Mouse (Mus musculus) spleen, embryonic (tissue): Measurements from ENCODE around the gene H2-T22.
"Not testable (repeated sequence)": the region's sequence is repeated elsewhere in the genome, so short reads cannot be mapped to it uniquely, and the experiment has no call there.

Source experiments
- CTCF ChIA-PET: fragments of 350-600 bp; sonication (Branson Sonifier 250); formaldehyde crosslinking; loops from one replicate; lab custom pipeline; 2022; lab: Charles Lee

The H2-T22 gene

GRCm38 (mm10) chr17:36042610-36043169, at the start of gene H2-T22, which contains the start of gene Gm6034:
Gene H2-T22 (minus strand): TSS chr17:36042747.
Gene Gm6034 (plus strand): TSS chr17:36042961.
- CTCF ChIA-PET: not testable (repeated sequence)

- CTCF ChIA-PET: not testable (repeated sequence)
These were observed 49.4 kb upstream of the H2-T22 start for GRCm38 (mm10) chr17:36091933-36092332.

DNA sequence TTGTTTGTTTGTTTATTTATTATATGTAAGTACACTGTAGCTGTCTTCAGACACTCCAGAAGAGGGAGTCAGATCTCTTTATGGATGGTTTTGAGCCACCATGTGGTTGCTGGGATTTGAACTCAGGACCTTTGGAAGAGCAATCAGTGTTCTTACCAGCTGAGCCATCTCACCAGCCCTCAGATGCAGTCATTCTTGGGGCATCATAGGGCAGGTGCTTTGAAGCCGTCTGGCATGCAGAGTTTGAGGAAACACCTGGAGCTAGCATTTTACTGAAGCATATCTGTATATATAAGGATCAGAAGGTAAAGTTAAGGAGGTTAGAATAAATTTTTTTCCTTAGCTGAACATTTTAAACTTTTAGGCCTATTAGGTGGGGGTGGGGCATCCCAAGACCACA, 43.4 kb upstream of the H2-T22 start:
- CTCF ChIA-PET: not testable (repeated sequence)

GRCm38 (mm10) chr17:36083870-36084451, 41.4 kb upstream of the H2-T22 start:
- CTCF ChIA-PET: no interaction called here

- CTCF ChIA-PET: no interaction called here
These were observed 40.8 kb upstream of the H2-T22 start for GRCm38 (mm10) chr17:36083266-36083869.

GRCm38 (mm10) chr17:36082519-36083232, 40.1 kb upstream of the H2-T22 start:
- CTCF ChIA-PET: not testable (repeated sequence)

- CTCF ChIA-PET: not testable (repeated sequence)
These were observed 39.4 kb upstream of the H2-T22 start for GRCm38 (mm10) chr17:36081901-36082300.

- CTCF ChIA-PET: interaction anchor here (0.9 to 1.7 kb wide), 2 partner anchors 62 to 65 kb away, joined by 3 to 4 read pairs; no protein-coding TSS in a partner anchor
These were observed 18.3 kb upstream of the H2-T22 start for GRCm38 (mm10) chr17:36060829-36061228.

- CTCF ChIA-PET: not testable (repeated sequence)
These were observed 15.8 kb upstream of the H2-T22 start, which contains the start of gene Gm11127 for GRCm38 (mm10) chr17:36058362-36058761. Gene Gm11127 (minus strand): TSS chr17:36058371.

GRCm38 (mm10) chr17:36057927-36058326, 15.4 kb upstream of the H2-T22 start:
- CTCF ChIA-PET: not testable (repeated sequence)

DNA sequence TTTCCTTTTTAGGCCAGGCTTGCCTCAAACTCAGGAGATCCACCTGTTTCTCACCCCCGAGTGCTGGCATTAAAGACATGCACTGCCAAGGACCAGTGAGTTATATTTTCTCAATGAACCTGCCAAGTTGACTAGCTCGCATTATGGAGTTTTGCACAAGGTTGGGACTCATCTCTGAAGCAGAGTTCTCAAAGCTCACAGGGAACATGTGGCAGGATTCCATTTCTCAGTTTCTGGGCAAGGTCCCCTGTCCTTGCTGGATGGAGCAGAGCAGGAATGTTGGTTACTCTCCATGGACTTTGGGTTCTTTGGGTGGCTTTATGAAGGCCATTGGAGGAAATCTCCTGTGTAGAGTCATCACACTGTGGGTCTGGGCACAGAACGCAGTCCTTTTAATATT, 739 bp upstream of the H2-T22 start:
- CTCF ChIA-PET: no interaction called here

DNA sequence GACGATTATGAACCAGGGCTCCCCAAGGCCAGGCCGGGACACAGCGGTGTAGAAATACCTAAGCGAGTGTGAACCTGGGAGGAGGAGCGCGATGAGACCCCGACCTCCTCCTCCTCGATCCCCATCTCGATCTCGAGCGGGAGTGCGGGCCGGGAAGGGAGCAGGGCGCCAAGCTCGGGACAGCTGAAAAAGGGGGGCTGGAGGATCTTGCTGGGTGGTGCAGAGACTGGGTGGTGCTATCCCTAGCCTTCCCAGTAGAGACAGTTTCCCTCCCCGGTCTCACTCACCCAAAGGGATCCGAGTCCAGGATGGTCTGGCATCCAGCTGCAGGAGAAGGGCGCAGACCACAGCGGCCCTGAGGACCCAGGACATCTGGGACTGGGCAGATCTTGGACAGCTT, 492 bp downstream of the H2-T22 start:
- CTCF ChIA-PET: not testable (repeated sequence)

- CTCF ChIA-PET: not testable (repeated sequence)
These were observed 1.9 kb downstream of the H2-T22 start for GRCm38 (mm10) chr17:36040604-36041003.

DNA sequence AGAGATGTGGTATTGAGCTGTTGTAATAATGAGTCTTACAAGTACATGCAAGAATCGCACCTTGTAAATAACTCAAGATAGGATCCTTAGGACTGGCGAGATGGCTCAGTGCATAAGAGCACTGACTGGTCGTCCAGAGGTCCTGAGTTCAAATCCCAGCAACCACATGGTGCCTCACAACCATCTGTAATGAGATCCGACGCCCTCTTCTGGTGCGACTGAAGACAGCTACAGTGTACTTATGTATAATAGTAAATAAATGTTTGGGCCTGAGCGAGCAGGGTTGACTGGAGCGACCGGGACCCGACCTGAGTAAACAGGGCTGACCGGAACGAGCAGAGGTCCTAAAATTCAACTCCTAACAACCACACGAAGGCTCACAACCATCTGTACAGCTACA, 6.4 kb downstream of the H2-T22 start:
- CTCF ChIA-PET: interaction anchor here (1.2 to 1.8 kb wide), 2 partner anchors 39 to 45 kb away, joined by 4 to 7 read pairs; no protein-coding TSS in a partner anchor

- CTCF ChIA-PET: interaction anchor here (0.6 to 1.8 kb wide), 2 partner anchors 38 to 40 kb away, joined by 3 to 7 read pairs; no protein-coding TSS in a partner anchor
These were observed 7.4 kb downstream of the H2-T22 start for GRCm38 (mm10) chr17:36035010-36035638.

- CTCF ChIA-PET: interaction anchor here (1.8 kb wide), 1 partner anchor 37 kb away, joined by 7 read pairs; no protein-coding TSS in a partner anchor
These were observed 8.0 kb downstream of the H2-T22 start for GRCm38 (mm10) chr17:36034524-36034923.

DNA sequence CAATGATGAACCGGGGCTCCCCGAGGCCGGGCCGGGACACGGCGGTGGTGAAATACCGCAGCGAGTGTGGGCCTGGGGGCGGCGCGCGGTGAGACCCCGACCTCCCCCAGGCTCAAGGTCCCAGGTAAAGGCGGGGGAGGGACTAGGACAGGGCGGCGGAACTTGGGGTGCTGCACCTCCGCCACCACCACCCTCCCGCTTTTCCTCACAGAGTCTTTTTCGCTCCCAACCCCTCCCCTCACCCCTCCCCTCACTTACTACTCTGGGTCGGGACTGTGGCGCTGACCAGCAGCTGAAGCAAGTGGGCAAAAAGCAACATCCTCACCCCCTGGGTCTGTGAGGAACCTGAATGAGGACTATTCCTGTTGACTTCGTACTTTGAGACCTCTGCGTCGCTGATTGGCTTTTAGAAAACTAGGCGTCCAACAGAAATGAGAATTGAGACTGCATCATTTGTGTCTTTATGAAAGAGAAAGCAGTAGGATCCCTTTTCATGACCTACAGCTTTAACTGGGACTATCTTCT, 10.1 kb downstream of the H2-T22 start, which contains the start of gene H2-T23:
Gene H2-T23, minus strand, starts transcription at position 505 of the 525 bp plus-strand sequence.
- CTCF ChIA-PET: interaction anchor here (1.3 kb wide), 1 partner anchor 34 kb away, joined by 5 read pairs; no protein-coding TSS in a partner anchor

- CTCF ChIA-PET: not testable (repeated sequence)
These were observed 10.8 kb downstream of the H2-T22 start for GRCm38 (mm10) chr17:36031583-36032331.

GRCm38 (mm10) chr17:36030703-36031582, 11.6 kb downstream of the H2-T22 start:
- CTCF ChIA-PET: interaction anchor here (1.8 kb wide), 1 partner anchor 34 kb away, joined by 5 read pairs; no protein-coding TSS in a partner anchor
